Mouse (Mus musculus) cerebellum, adult 11-12 months (tissue): ENCODE data around the gene Ckm.

Experiments
- DNase-seq: peaks from one replicate; pipeline ENCODE4 v3.0.0; 2022

The Ckm gene

DNA sequence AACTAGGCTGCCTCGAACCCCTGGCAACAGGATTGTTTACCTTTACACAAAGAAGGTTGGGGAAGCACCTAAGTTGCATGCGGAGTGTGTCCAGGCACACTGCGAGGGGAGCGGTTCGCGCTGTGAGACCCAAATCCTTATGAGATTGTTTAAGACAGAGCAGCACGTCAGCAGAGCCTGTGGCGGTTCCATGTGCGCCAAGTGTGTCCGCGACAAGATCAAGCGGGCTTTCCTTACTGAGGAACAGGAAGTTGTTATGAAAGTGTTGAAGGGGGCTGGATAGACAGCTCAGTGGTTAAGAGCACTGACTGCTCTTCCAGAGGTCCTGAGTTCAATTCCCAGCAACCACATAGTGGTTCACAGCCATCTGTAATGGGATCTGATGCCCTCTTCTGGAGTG, 63.7 kb downstream of the Ckm start:
- DNase-seq, result no peak

GRCm38 (mm10) chr7:19469404-19469803, 64.8 kb downstream of the Ckm start:
- DNase-seq, result no peak

DNA sequence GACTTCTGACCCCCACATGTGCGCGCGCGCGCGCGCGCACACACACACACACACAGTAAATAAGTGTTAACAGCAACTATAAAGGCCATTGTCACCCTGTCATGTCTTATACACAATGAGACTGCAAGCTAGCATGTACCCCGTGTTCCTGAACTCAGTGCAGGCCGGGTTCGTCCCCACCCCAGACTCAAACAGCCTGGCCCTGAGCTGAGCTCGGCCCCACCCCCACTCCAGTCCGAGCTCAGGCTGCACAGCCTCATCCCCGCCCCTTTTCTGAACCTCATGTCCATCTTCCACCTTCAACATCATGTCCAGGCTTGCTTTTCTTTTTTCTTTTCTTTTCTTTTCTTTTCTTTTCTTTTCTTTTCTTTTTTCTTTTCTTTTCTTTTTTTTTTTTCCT, 65.7 kb downstream of the Ckm start:
- no peak for DNase-seq

DNA sequence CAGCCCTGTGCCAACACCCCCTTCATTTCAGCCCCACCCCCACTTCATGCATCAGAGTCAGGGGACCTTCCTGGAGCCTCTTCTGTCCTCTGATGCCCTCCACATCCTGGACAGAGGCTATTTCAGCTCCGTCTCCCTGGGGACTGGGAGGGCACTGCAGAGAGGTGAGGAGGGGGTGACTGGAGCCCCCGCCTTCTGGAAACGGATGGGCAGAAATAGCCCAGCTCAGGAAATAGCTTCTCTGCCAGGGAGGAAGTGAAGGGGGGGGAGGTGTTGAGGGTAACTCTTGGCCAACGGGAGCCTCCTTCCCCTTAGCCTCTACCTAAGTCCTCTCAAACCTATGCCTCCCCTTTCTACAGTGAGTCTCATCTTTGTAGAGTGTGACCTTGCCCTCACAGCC, 67.8 kb downstream of the Ckm start:
- DNase-seq, result no peak
